Mouse (Mus musculus) lung, embryonic 16.5 days (tissue): ENCODE measurements at regions not wholly inside any gene's neighbourhood (a gene's known extent, or its start where the extent isn't known, plus 50 kb on each side); places are given as distances from the start of the nearest gene placed in this dataset.

ENCODE experiments used
- ATAC-seq: fragments of 200-750 bp; cut with Nextera tagmentation; 2 replicates; pipeline ENCODE4 v1.8.0; 2017; ENCODE audit warnings: low read depth, mild to moderate bottlenecking, moderate library complexity
- H3K27ac ChIP-seq: fragments of 300-500 bp; sonication (generic); 2 replicates; pipeline ENCODE4 v1.5.1; 2014; ENCODE audit warnings: mild to moderate bottlenecking, control low read depth, low read length
- H3K27me3 ChIP-seq: fragments of 300-500 bp; sonication (generic); 2 replicates; pipeline ENCODE4 v1.6.1; 2014; ENCODE audit warnings: low read depth, low read length, mixed read lengths; ENCODE audit not compliant: control insufficient read depth, insufficient read depth
- H3K36me3 ChIP-seq: fragments of 300-500 bp; sonication (generic); 2 replicates; pipeline ENCODE4 v1.6.1; 2014; ENCODE audit warnings: low read length; ENCODE audit not compliant: control insufficient read depth, insufficient read depth
- H3K4me1 ChIP-seq: fragments of 300-500 bp; sonication (generic); replicated peaks from 2 replicates; pipeline ENCODE4 v1.6.1; 2014; ENCODE audit warnings: low read length, mixed read lengths; ENCODE audit not compliant: control insufficient read depth, insufficient read depth
- H3K4me2 ChIP-seq: fragments of 300-500 bp; sonication (generic); 2 replicates; pipeline ENCODE4 v1.6.1; 2014; ENCODE audit warnings: low read depth, low read length, control low read depth
- H3K4me3 ChIP-seq: fragments of 300-500 bp; sonication (generic); 2 replicates; pipeline ENCODE4 v1.5.1; 2014; ENCODE audit warnings: mild to moderate bottlenecking, low read length, control low read depth
- H3K9ac ChIP-seq: fragments of 300-500 bp; sonication (generic); 2 replicates; pipeline ENCODE4 v1.6.1; 2014; ENCODE audit warnings: low read length, control low read depth
- H3K9me3 ChIP-seq: fragments of 300-500 bp; sonication (generic); 2 replicates; pipeline ENCODE4 v1.6.1; 2016; ENCODE audit warnings: low read length; ENCODE audit not compliant: control insufficient read depth
- WGBS: fragments of 180-500 bp; shearing (Covaris S2); extraction: QIAGEN DNeasy Blood & Tissue Kit; methylation state at CpG from one replicate; pipeline ENCODE4 v1.1.7; 2014; 5-methylcytosine and 5-hydroxymethylcytosine counted together

DNA sequence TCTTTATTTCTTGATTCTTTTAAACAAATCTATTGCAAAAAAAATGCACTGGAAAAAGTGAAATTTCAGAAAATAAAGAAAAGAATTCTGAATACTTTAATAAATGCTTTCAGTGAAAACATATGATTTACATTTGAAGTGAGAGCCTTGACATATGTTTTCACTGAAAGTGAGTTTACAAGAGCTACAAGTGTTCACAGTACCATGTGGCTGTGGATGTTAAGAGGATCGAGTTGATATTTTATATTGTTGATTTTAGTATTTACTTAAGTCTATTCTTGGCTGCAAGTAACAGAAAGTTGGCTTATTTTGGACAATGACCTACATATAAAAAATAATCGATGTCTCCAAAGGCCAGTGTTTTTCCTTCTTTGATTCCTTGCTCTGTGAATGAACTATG, 607.2 kb downstream of the 1190002N15Rik start:
- Histone ChIP-seq H3K4me2 (no peak overlapping the region), H3K36me3 (no peaks in the 10 kb centered on the region), H3K9me3 (no peaks in the 10 kb centered on the region), H3K4me1 (no peaks in the 10 kb centered on the region), H3K27ac (no peak overlapping the region), H3K27me3 (no peaks in the 10 kb centered on the region), H3K9ac (no peak overlapping the region), H3K4me3 (no peak overlapping the region)
- no peak for ATAC-seq
- 68% methylated on average over 2 of the region's 2 CpGs for WGBS

DNA sequence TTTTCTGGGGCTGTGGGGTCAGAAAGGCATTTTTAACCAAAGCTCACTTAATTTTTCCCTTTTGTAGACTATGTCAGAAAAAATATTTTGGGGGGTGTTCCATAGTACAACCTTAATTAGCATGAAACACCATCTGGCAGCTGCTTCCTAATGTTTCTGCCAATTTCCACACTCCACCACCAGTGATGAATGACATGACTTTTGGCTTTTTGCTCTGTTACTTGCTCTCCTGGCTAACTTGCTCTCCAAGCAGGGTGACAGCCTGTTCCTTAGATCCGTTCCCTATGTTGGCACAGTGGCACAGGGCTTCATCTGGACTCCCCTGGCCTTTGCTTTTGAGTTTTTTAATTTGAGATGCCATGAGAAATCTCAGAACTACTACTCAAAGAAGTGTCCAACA, 648.6 kb downstream of the 1190002N15Rik start:
- H3K9me3 ChIP-seq: no peaks in the 10 kb centered on the region
- H3K4me3 ChIP-seq: no peak overlapping the region
- H3K4me2 ChIP-seq: no peak overlapping the region
- no peak for ATAC-seq
- WGBS: 50% methylated on average over 1 of the region's 1 CpGs
- H3K4me1 ChIP-seq: no peaks in the 10 kb centered on the region
- H3K27ac ChIP-seq: no peak overlapping the region
- no peak overlapping the region for H3K9ac ChIP-seq
- no peaks in the 10 kb centered on the region for H3K27me3 ChIP-seq
- H3K36me3 ChIP-seq: no peaks in the 10 kb centered on the region

DNA sequence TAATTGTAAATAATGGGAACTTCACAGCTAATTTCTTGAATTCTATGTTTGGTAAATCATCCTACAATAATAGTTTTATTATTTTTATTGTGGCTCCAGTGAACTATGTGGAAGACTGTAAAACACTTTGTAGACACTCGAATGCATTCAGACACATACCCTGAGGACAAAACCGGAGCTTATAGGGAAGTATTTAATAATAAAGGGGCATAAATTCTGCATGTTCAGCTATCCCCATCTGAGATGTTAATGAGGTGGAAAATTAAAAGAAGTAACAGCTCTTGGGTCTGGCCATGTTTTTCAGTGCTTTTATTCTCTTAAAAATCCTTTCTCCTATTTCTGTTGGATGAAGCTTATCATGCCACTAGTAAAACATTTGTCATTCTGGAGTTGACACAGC, 657.8 kb downstream of the 1190002N15Rik start:
- ATAC-seq: no peak
- WGBS: 56% methylated on average over 2 of the region's 2 CpGs

GRCm38 (mm10) chr9:93879572-93879971, 658.3 kb downstream of the 1190002N15Rik start:
- Histone ChIP-seq H3K4me3 (no peak overlapping the region), H3K9ac (no peak overlapping the region), H3K4me1 (no peaks in the 10 kb centered on the region), H3K36me3 (no peaks in the 10 kb centered on the region), H3K9me3 (no peaks in the 10 kb centered on the region), H3K27ac (no peak overlapping the region), H3K4me2 (no peak overlapping the region), H3K27me3 (no peaks in the 10 kb centered on the region)
- 77% methylated on average over 2 of the region's 2 CpGs for WGBS
- ATAC-seq: no peak

More for the DNA sequence above, 657.8 kb downstream of the 1190002N15Rik start:
- H3K9me3 ChIP-seq: no peaks in the 10 kb centered on the region
- no peaks in the 10 kb centered on the region for H3K36me3 ChIP-seq
- H3K27me3 ChIP-seq: no peaks in the 10 kb centered on the region
- no peak overlapping the region for H3K4me2 ChIP-seq
- no peak overlapping the region for H3K4me3 ChIP-seq
- no peak overlapping the region for H3K9ac ChIP-seq
- H3K27ac ChIP-seq: no peak overlapping the region
- H3K4me1 ChIP-seq: no peaks in the 10 kb centered on the region

DNA sequence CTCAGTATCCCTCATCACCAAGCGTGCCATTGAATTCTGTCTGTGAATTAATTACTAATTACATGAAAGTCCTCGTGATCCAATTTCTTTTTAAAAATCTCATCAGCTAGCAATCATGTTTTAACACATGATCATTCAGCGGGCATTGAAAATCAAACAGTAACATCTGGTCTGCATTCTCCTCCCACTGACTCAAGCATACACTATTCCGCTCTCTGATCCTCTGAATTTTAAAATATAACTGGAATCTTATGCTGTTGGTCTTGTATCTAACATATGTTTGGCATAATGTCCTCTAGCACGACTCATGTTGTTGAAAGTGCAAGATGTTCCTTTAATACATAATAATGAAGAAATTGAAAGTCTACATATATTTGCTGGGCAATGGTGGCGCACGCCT, 667.1 kb downstream of the 1190002N15Rik start:
- Histone ChIP-seq H3K4me3 (no peak overlapping the region), H3K4me2 (no peak overlapping the region), H3K36me3 (no peaks in the 10 kb centered on the region), H3K9me3 (no peaks in the 10 kb centered on the region), H3K27me3 (no peaks in the 10 kb centered on the region), H3K27ac (no peak overlapping the region), H3K4me1 (no peaks in the 10 kb centered on the region), H3K9ac (no peak overlapping the region)
- WGBS: 82% methylated on average over 7 of the region's 7 CpGs
- no peak for ATAC-seq

- ATAC-seq: no peak
These were observed 679.9 kb downstream of the 1190002N15Rik start for GRCm38 (mm10) chr9:93857937-93858336.

DNA sequence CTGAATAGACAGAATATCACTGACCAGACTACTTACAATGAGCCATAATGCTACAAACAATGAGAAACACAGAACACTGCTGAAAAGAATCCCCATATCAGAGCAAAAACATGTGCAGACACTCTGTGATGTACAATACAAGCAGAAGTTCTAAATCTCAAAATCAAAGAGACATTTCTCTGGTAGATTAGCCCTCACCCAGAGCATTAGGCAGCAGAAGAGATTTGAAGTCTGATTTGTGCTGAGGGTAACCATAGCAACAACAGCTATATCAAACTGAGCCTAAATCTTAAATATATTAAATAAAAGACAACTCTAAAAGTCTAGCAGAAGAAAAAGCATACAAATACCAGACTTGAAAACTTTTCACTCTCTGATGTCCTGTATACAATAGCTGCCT, 691.5 kb downstream of the 1190002N15Rik start:
- no peak overlapping the region for H3K27ac ChIP-seq
- H3K36me3 ChIP-seq: no peaks in the 10 kb centered on the region
- no peaks in the 10 kb centered on the region for H3K9me3 ChIP-seq
- H3K27me3 ChIP-seq: no peaks in the 10 kb centered on the region
- no peaks in the 10 kb centered on the region for H3K4me1 ChIP-seq
- no peak overlapping the region for H3K9ac ChIP-seq
- no peak overlapping the region for H3K4me3 ChIP-seq
- ATAC-seq: no peak
- no peak overlapping the region for H3K4me2 ChIP-seq

More at GRCm38 (mm10) chr9:93857937-93858336, 679.9 kb downstream of the 1190002N15Rik start:
- H3K4me3 ChIP-seq: no peak overlapping the region
- H3K9me3 ChIP-seq: no peaks in the 10 kb centered on the region
- no peaks in the 10 kb centered on the region for H3K36me3 ChIP-seq
- H3K4me1 ChIP-seq: no peaks in the 10 kb centered on the region
- H3K27ac ChIP-seq: no peak overlapping the region
- 63% methylated on average over 2 of the region's 2 CpGs for WGBS
- no peaks in the 10 kb centered on the region for H3K27me3 ChIP-seq
- no peak overlapping the region for H3K4me2 ChIP-seq
- H3K9ac ChIP-seq: no peak overlapping the region

- Histone ChIP-seq H3K36me3 (no peaks in the 10 kb centered on the region), H3K4me3 (no peak overlapping the region), H3K27ac (no peak overlapping the region), H3K9me3 (no peaks in the 10 kb centered on the region), H3K4me1 (no peaks in the 10 kb centered on the region), H3K9ac (no peak overlapping the region), H3K4me2 (no peak overlapping the region), H3K27me3 (no peaks in the 10 kb centered on the region)
- WGBS: 79% methylated on average over 5 of the region's 5 CpGs
- no peak for ATAC-seq
These were observed 694.0 kb downstream of the 1190002N15Rik start for GRCm38 (mm10) chr9:93843869-93844268.
